Mouse (Mus musculus) stomach, postnatal 0 days (tissue): ENCODE measurements around the gene Tacr1. TPM values are rescaled to one million over a fixed set of nuclear protein-coding genes. Genes with fewer than 3 reads are reported as not detected.

ENCODE experiments used
- ATAC-seq: fragments of 200-750 bp; cut with Nextera tagmentation; 2 replicates; pipeline ENCODE4 v1.8.0; 2017; ENCODE audit not compliant: low FRiP score, low TSS enrichment
- DNase-seq: peaks from one replicate; pipeline ENCODE4 v3.0.0-alpha.2; 2016; ENCODE audit warnings: low spot score
- H3K27ac ChIP-seq: fragments of 300-500 bp; sonication (generic); replicated peaks from 2 replicates; pipeline ENCODE4 v1.5.1; 2014; ENCODE audit warnings: mild to moderate bottlenecking, control low read depth
- H3K27me3 ChIP-seq: fragments of 300-500 bp; sonication (generic); 2 replicates; pipeline ENCODE4 v1.6.1; 2014; ENCODE audit warnings: low read length; ENCODE audit not compliant: control insufficient read depth, insufficient read depth
- H3K36me3 ChIP-seq: fragments of 300-500 bp; sonication (generic); 2 replicates; pipeline ENCODE4 v1.6.1; 2014; ENCODE audit warnings: low read length, mixed read lengths; ENCODE audit not compliant: control insufficient read depth, insufficient read depth
- H3K4me1 ChIP-seq: fragments of 300-500 bp; sonication (generic); replicated peaks from 2 replicates; pipeline ENCODE4 v1.6.1; 2014; ENCODE audit warnings: antibody characterized with exemption; ENCODE audit not compliant: control insufficient read depth, insufficient read depth
- H3K4me2 ChIP-seq: fragments of 300-500 bp; sonication (generic); replicated peaks from 2 replicates; pipeline ENCODE4 v1.6.1; 2014; ENCODE audit warnings: low read depth, mild to moderate bottlenecking, control low read depth, moderate library complexity
- H3K4me3 ChIP-seq: fragments of 300-500 bp; sonication (generic); 2 replicates; pipeline ENCODE4 v1.5.1; 2014; ENCODE audit warnings: low read depth, low read length, control low read depth
- H3K9ac ChIP-seq: fragments of 300-500 bp; sonication (generic); 2 replicates; pipeline ENCODE4 v1.6.1; 2014; ENCODE audit warnings: mild to moderate bottlenecking, low read length, control low read depth, mixed read lengths
- H3K9me3 ChIP-seq: fragments of 300-500 bp; sonication (generic); 2 replicates; pipeline ENCODE4 v1.6.1; 2016; ENCODE audit warnings: low read length; ENCODE audit not compliant: control insufficient read depth
- CTCF ChIP-seq: IDR thresholded peaks from 2 replicates; pipeline ENCODE4 v1.5.1; 2016; ENCODE audit warnings: antibody characterized with exemption, low read depth, mild to moderate bottlenecking, moderate library complexity
- EP300 ChIP-seq: optimal IDR thresholded peaks from 2 replicates; pipeline ENCODE3; 2016; ENCODE audit warnings: antibody characterized with exemption
- WGBS: fragments of 180-500 bp; shearing (Covaris S2); extraction: QIAGEN DNeasy Blood & Tissue Kit; methylation state at CpG from one replicate; pipeline ENCODE4 v1.1.7; 2014; 5-methylcytosine and 5-hydroxymethylcytosine counted together
- polyA plus RNA-seq: library from polyadenylated mRNA; unstranded; fragments of >200 nt; fragmentation: Nextera tagmentation; extraction: Ambion mirVana; gene quantifications from 2 replicates; pipeline ENCODE4 v1.2.1, GENCODE M21; 2015

Gene Tacr1
- polyA plus RNA-seq = 2.1 and 2.2 TPM in 2 replicates

DNA sequence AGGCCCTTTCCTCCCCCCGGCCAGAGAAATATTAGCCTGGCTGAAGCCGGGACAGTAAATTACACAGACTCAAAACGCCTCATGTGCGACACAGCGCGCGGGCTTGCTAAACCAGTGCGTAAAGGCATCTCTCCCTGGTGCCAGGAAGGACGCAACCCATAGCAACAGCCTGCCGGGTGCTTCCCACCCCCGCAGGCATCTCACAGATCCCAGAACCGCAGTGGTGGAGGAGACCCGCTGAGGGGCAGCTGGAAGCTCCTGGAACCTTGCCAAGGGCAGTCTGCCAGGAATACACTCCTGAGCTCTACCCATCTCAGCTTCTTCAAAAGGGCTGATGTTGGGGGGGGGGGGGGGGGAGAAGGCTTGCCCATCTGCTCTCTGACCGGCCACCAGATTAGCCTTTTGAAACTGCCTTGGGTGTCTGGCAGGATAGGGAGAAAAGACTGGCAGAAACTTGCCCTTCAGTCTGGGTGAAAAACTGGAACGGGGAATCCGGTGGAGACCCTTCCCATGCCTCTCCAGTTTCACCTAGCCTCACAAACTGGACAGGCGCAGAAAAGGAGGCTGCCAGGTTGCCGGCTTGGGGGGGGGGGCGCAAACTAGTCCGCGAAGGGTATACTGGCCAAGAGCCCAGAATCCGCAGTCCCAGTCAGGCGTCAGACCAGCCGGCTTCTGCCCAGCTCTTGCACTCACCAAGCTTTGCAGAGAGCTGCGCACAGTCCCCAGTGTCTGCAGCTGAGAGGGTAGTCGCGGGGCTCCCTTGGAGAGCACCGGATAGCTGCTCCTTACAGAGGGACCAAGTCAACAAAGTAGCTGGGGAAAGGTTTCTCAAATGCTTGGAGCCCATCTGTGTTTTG is at the start of gene Tacr1:
TSS of gene Tacr1 (plus strand) at position 740 of the 857 bp plus-strand sequence.
- Histone ChIP-seq H3K4me3 (peak within 1 kb of the TSS; percentile 35), H3K9me3 (no peaks in the 10 kb centered on the region), H3K36me3 (no peaks in the 10 kb centered on the region), H3K9ac (0 out of 2 replicates have a peak within 1 kb of the TSS, but pooled peaks have one; percentile 18), H3K4me1 (no peaks in the 10 kb centered on the region), H3K4me2 (peak within 1 kb of the TSS; percentile 59), H3K27ac (peak within 1 kb of the TSS; percentile 3; the same call in 1 of the 2 replicates), H3K27me3 (no peaks in the 10 kb centered on the region; the same call in 1 of the 2 replicates)
- peak; percentile 46 for DNase-seq
- ATAC-seq = peak; percentile 47; the same call in 1 of the 2 replicates
- WGBS = under 1% methylated on average over 28 of the region's 28 CpGs
- no peak for TF ChIP-seq EP300
- TF ChIP-seq CTCF = no peak

DNA sequence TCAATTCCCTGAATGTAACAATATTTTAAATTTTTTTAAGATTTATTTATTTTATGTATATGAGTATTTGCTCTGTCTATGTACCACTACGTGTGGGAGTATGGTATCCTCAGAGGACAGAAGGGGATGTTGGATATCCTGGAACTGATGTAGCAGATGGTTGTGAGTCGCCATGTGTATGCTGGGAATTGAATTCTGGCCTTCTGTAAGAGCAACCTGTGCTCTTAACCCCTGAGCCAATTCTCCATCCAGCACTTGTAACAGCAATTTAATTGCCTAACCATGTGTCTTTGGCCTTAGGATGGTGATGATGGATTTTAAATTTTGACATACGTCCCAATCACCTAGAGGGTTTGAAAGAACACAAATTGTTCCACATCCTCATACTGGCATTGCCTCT is 26.0 kb upstream of the Tacr1 start:
- H3K4me1 ChIP-seq = no peaks in the 10 kb centered on the region
- TF ChIP-seq EP300 = no peak
- TF ChIP-seq CTCF = no peak
- no peak overlapping the region for H3K9ac ChIP-seq
- no peak overlapping the region for H3K4me2 ChIP-seq
- no peak overlapping the region for H3K4me3 ChIP-seq
- H3K27ac ChIP-seq = no peak overlapping the region
- DNase-seq (no peak), ATAC-seq (no peak)
- no peaks in the 10 kb centered on the region for H3K9me3 ChIP-seq
- no peaks in the 10 kb centered on the region for H3K27me3 ChIP-seq
- no peaks in the 10 kb centered on the region for H3K36me3 ChIP-seq
- 86% methylated on average over 3 of the region's 3 CpGs for WGBS

DNA sequence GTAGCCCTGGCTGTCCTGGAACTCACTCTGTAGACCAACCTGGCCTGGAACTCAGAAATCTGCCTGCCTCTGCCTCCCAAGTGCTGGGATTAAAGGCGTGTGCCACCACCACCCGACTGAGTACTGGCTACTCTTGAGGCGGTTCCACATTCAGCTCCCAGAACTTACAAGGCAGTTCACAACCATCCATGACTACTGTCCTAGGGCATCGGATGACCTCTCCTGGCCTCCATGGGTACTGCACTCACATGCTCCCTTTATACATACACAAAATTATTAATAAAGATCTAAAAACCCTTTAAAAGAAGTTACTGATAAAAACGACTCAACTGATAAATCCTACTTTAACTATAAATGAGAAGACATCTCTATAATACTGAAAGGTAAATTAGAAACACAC is 18.6 kb upstream of the Tacr1 start:
- Histone ChIP-seq H3K9me3 (no peaks in the 10 kb centered on the region), H3K36me3 (no peaks in the 10 kb centered on the region), H3K27ac (no peak overlapping the region), H3K4me2 (no peak overlapping the region), H3K27me3 (no peaks in the 10 kb centered on the region), H3K4me1 (no peaks in the 10 kb centered on the region), H3K4me3 (no peak overlapping the region), H3K9ac (no peak overlapping the region)
- ATAC-seq (no peak), DNase-seq (no peak)
- WGBS = 89% methylated on average over 5 of the region's 5 CpGs
- TF ChIP-seq EP300 (no peak), CTCF (peak; percentile 14; the same call in 1 of the 2 replicates)

DNA sequence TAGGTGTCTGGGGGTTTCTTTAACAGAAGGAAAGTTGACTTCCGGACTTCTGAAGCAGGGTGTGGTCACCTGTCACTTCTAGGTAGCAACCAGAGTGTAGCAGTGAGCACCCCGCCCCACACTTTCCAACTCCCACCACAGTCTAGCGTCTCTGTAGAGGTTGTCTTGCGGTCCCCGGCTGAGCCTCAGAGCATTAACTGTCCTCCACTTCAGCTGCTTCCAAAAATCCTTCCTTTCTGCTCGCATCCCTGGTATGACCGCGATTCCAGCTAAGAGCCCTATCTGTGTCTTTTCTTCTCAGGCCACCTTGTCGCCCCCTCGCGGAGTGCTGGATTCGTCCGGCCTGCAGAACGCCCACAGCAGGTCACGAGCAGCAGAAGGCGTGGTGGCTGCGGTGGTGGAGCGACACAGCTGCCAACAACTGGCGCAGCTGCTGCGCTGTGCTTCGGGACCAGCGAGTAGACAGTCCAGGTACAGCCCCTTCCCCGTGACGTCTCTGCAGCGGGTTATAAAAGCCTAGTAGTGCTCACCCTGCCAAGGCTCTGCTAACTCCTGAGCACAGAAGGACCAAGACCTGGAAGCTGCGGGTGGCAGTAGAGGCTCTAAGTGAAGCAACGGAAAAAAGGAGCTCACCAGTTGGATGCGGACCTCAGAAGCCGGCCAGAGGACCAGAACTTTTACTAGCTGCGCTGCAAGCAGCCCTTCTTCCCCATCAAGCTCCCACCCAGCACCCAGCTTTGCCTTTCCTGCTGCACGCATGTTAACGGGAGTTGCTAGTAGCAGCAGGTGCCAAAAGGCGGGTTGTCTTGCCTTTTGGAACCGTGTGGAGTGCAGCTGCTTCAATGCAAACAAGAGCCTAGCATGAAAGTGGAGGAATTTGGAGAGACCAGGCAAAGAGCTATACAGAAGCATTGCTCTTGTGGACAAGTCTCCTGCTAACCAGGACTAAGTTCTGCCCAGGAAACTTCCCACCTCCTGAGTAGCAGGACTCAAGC is 664 bp downstream of the Tacr1 start:
- no peaks in the 10 kb centered on the region for H3K9me3 ChIP-seq
- TF ChIP-seq CTCF (peak; percentile 68), EP300 (no peak)
- H3K27me3 ChIP-seq = no peaks in the 10 kb centered on the region; the same call in 1 of the 2 replicates
- no peaks in the 10 kb centered on the region for H3K36me3 ChIP-seq
- ATAC-seq (peak; percentile 60; the same call in 1 of the 2 replicates), DNase-seq (peak; percentile 56)
- no peak overlapping the region; the same call in 1 of the 2 replicates for H3K27ac ChIP-seq
- 0 out of 2 replicates have a peak overlapping the region, but pooled peaks have one; percentile 18 for H3K9ac ChIP-seq
- peak overlapping the region; percentile 35 for H3K4me3 ChIP-seq
- H3K4me2 ChIP-seq = peak overlapping the region; percentile 59
- 4% methylated on average over 34 of the region's 34 CpGs for WGBS
- no peaks in the 10 kb centered on the region for H3K4me1 ChIP-seq

DNA sequence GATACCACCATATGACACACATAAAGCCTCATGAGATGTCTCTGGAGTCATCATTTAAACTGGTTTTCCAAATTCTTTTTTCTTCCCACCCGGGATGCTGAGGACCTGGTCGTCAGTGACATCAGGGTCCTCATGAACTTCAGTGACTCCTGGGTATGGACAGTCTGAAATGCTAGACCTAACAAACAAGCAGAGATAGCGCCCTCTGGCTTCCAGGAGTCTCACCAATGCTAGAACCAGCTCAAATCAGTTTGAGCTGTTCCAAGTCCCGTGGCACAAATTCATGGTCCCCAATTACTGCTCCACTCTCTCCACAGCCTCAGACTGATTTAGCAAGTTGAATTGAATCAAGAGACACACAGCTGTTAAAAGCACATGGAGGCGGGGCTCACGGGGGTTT is 16.2 kb downstream of the Tacr1 start:
- ATAC-seq (no peak), DNase-seq (no peak)
- WGBS = 73% methylated on average over 6 of the region's 6 CpGs
- no peaks in the 10 kb centered on the region for H3K36me3 ChIP-seq
- no peaks in the 10 kb centered on the region for H3K27me3 ChIP-seq
- no peak overlapping the region for H3K9ac ChIP-seq
- no peak overlapping the region for H3K27ac ChIP-seq
- no peak overlapping the region for H3K4me2 ChIP-seq
- TF ChIP-seq CTCF (peak; percentile 47), EP300 (no peak)
- H3K9me3 ChIP-seq = no peaks in the 10 kb centered on the region
- no peak overlapping the region for H3K4me3 ChIP-seq
- H3K4me1 ChIP-seq = no peaks in the 10 kb centered on the region
